Mouse (Mus musculus): ENCODE data around the gene Crybg1. TPM values are rescaled to one million over a fixed set of nuclear protein-coding genes. Genes with fewer than 3 reads are reported as not detected.

Gene Crybg1
- polyA plus RNA-seq, 1 experiment from 2014 or later: 1.1 TPM

DNA sequence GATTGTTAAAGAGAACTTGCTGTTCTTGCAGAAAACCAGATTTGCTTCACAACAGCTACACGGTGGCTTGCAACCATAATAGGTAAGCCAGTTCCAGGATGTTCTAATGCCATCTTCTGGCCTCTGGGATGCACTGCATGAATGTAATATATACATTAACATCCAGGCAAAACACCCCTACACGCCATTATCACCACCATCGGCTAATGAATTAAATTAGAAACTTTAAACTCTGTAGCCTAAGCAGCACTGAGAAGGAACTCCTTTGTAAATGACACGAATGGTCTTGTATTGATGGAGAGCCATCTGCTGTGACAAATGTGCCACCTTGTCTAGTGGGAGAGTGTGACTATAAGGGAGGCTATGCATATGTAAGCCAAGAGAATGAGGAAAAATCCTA is 11.5 kb upstream of the Crybg1 start:
- no peak overlapping the region for H3K9ac ChIP-seq (replicated peaks; ENCODE audit: low read length)
- no peaks in the 10 kb centered on the region for H3K4me1 ChIP-seq (ENCODE audit: control insufficient read depth, insufficient read depth, low read length)
- no peaks in the 10 kb centered on the region for H3K9me3 ChIP-seq (replicated peaks; ENCODE audit: control insufficient read depth, low read length)
- no peaks in the 10 kb centered on the region for H3K36me3 ChIP-seq (replicated peaks; ENCODE audit: control insufficient read depth, insufficient read depth, low read depth, low read length)
- H3K4me2 ChIP-seq (ENCODE audit: low read depth, low read length): no peak overlapping the region
- DNase-seq (ENCODE audit: low spot score) (peak; percentile 36), ATAC-seq (replicated peaks; ENCODE audit: insufficient number of reproducible peaks, low FRiP score, low TSS enrichment, low read depth) (no peak)
- no peaks in the 10 kb centered on the region for H3K27me3 ChIP-seq (ENCODE audit: control insufficient read depth, insufficient read depth, low read length)
- no peak overlapping the region for H3K27ac ChIP-seq (replicated peaks; ENCODE audit: low read depth, low read length)
- no peak overlapping the region for H3K4me3 ChIP-seq (ENCODE audit: low read depth, low read length)
- 61% methylated on average over 4 of the region's 4 CpGs for WGBS

- no peak for ATAC-seq (replicated peaks; ENCODE audit: insufficient number of reproducible peaks, low FRiP score, low TSS enrichment, low read depth)
- 46% methylated on average over 2 of the region's 2 CpGs for WGBS
Measured at GRCm38 (mm10) chr10:44157489-44157888, 8.8 kb upstream of the Crybg1 start.

DNA sequence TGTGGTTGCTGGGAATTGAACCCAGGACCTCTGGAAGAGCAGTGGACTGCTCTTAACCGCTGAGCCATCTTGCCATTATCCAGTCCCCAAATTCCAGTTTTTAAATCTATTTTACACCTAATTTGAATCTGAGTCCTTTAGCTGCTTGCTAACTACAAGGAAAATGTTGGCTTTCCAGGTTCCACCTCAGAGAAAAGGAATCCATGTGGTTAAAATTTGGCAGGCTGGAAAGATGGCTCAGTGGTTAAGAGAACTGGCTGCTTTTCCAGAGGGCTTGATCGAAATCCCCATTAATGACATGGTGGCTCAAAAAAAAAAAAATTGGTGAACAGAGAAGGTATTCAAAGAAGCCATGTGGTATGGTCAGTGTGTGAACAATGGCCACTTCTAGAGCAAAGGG is 1.8 kb upstream of the Crybg1 start:
- 81% methylated on average over 2 of the region's 2 CpGs for WGBS
- H3K9me3 ChIP-seq (replicated peaks; ENCODE audit: control insufficient read depth, low read length): no peaks in the 10 kb centered on the region
- DNase-seq (ENCODE audit: low spot score) (no peak), ATAC-seq (replicated peaks; ENCODE audit: insufficient number of reproducible peaks, low FRiP score, low TSS enrichment, low read depth) (no peak)
- no peak overlapping the region for H3K4me3 ChIP-seq (ENCODE audit: low read depth, low read length)
- no peak overlapping the region for H3K27ac ChIP-seq (replicated peaks; ENCODE audit: low read depth, low read length)
- H3K9ac ChIP-seq (replicated peaks; ENCODE audit: low read length): no peak overlapping the region
- peaks cover 3% of the 10 kb centered on the region; the same call in 1 of the 2 replicates for H3K4me1 ChIP-seq (ENCODE audit: control insufficient read depth, insufficient read depth, low read length)
- no peak overlapping the region for H3K4me2 ChIP-seq (ENCODE audit: low read depth, low read length)
- peaks cover 7% of the 10 kb centered on the region; the same call in 1 of the 2 replicates for H3K27me3 ChIP-seq (ENCODE audit: control insufficient read depth, insufficient read depth, low read length)
- no peaks in the 10 kb centered on the region for H3K36me3 ChIP-seq (replicated peaks; ENCODE audit: control insufficient read depth, insufficient read depth, low read depth, low read length)

More at GRCm38 (mm10) chr10:44157489-44157888, 8.8 kb upstream of the Crybg1 start:
- no peak for DNase-seq (ENCODE audit: low spot score)
- Histone ChIP-seq H3K4me2 (ENCODE audit: low read depth, low read length) (no peak overlapping the region), H3K9ac (replicated peaks; ENCODE audit: low read length) (no peak overlapping the region), H3K9me3 (replicated peaks; ENCODE audit: control insufficient read depth, low read length) (no peaks in the 10 kb centered on the region), H3K36me3 (replicated peaks; ENCODE audit: control insufficient read depth, insufficient read depth, low read depth, low read length) (no peaks in the 10 kb centered on the region), H3K4me3 (ENCODE audit: low read depth, low read length) (no peak overlapping the region), H3K4me1 (ENCODE audit: control insufficient read depth, insufficient read depth, low read length) (no peaks in the 10 kb centered on the region), H3K27ac (replicated peaks; ENCODE audit: low read depth, low read length) (no peak overlapping the region), H3K27me3 (ENCODE audit: control insufficient read depth, insufficient read depth, low read length) (no peaks in the 10 kb centered on the region)

- Histone ChIP-seq H3K27me3 (ENCODE audit: control insufficient read depth, insufficient read depth, low read length) (no peaks in the 10 kb centered on the region), H3K4me2 (ENCODE audit: low read depth, low read length) (no peak overlapping the region), H3K4me1 (ENCODE audit: control insufficient read depth, insufficient read depth, low read length) (no peaks in the 10 kb centered on the region), H3K9me3 (replicated peaks; ENCODE audit: control insufficient read depth, low read length) (no peaks in the 10 kb centered on the region), H3K9ac (replicated peaks; ENCODE audit: low read length) (no peak overlapping the region), H3K27ac (replicated peaks; ENCODE audit: low read depth, low read length) (no peak overlapping the region), H3K36me3 (replicated peaks; ENCODE audit: control insufficient read depth, insufficient read depth, low read depth, low read length) (no peaks in the 10 kb centered on the region), H3K4me3 (ENCODE audit: low read depth, low read length) (no peak overlapping the region)
- DNase-seq (ENCODE audit: low spot score) (no peak), ATAC-seq (replicated peaks; ENCODE audit: insufficient number of reproducible peaks, low FRiP score, low TSS enrichment, low read depth) (no peak)
- 93% methylated on average over 10 of the region's 10 CpGs for WGBS
Measured at GRCm38 (mm10) chr10:44143401-44143800, 5.3 kb downstream of the Crybg1 start.

DNA sequence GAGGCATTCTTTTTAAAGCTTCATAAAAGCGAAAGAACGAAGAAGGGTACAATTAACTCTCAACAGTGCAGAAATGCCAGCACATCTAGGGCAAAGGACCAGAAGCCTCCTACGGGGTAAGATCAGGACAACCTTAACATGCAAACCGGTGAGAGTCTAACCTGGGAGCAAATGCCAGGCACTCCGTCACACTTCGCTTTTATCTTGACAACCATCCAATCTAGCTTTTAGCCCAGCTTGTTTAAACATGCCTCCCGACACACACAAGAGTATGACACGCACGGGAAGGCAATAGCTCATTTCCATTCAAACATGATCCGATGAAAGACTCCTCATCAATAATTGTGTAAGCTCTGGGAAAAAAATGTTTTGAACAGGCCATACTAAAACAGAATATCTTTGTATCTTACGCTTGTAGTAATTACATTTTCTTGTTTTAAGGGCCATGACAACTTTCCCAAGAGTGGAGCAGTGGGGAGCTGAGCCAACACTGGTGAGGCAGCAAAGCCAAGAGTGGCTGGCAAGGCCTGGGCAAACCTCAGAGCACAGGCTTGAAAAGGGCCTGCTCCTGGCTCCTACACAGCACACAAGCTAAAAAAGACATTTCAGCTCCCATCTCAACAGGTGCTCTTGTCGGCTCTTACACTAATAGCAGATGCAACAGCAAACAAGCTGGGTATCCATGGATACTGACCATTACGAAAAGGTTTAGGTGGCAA is 10.4 kb downstream of the Crybg1 start:
- ATAC-seq (replicated peaks; ENCODE audit: insufficient number of reproducible peaks, low FRiP score, low TSS enrichment, low read depth) (no peak), DNase-seq (ENCODE audit: low spot score) (no peak)
- H3K9ac ChIP-seq (replicated peaks; ENCODE audit: low read length): no peak overlapping the region
- H3K27me3 ChIP-seq (ENCODE audit: control insufficient read depth, insufficient read depth, low read length): no peaks in the 10 kb centered on the region
- WGBS: 82% methylated on average over 13 of the region's 13 CpGs
- no peak overlapping the region for H3K4me2 ChIP-seq (ENCODE audit: low read depth, low read length)
- H3K36me3 ChIP-seq (replicated peaks; ENCODE audit: control insufficient read depth, insufficient read depth, low read depth, low read length): no peaks in the 10 kb centered on the region
- H3K9me3 ChIP-seq (replicated peaks; ENCODE audit: control insufficient read depth, low read length): no peaks in the 10 kb centered on the region
- H3K27ac ChIP-seq (replicated peaks; ENCODE audit: low read depth, low read length): no peak overlapping the region
- H3K4me3 ChIP-seq (ENCODE audit: low read depth, low read length): no peak overlapping the region
- H3K4me1 ChIP-seq (ENCODE audit: control insufficient read depth, insufficient read depth, low read length): no peaks in the 10 kb centered on the region

DNA sequence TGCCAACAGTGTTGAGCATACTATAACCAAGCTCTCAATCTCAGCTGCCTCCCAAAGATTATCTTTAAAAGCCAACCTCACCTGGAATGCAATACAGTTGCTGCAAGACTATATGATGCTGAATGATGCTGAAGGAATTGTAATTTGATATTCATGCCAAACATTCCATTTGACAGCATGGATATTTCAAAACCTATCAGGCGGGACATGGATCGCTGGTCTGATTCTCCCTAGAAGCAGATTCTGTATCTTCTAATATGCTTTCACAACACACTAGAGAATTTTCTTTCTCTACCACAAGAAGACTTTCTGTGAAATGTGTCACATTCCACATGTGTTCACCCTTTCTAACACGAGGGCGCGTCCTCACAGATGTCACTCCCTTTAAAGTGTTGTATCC is 22.6 kb downstream of the Crybg1 start:
- 81% methylated on average over 5 of the region's 5 CpGs for WGBS
- H3K4me1 ChIP-seq (ENCODE audit: control insufficient read depth, insufficient read depth, low read length): no peaks in the 10 kb centered on the region
- H3K27me3 ChIP-seq (ENCODE audit: control insufficient read depth, insufficient read depth, low read length): no peaks in the 10 kb centered on the region
- no peak overlapping the region for H3K27ac ChIP-seq (replicated peaks; ENCODE audit: low read depth, low read length)
- H3K9ac ChIP-seq (replicated peaks; ENCODE audit: low read length): no peak overlapping the region
- no peak overlapping the region for H3K4me2 ChIP-seq (ENCODE audit: low read depth, low read length)
- ATAC-seq (replicated peaks; ENCODE audit: insufficient number of reproducible peaks, low FRiP score, low TSS enrichment, low read depth): no peak
- H3K9me3 ChIP-seq (replicated peaks; ENCODE audit: control insufficient read depth, low read length): no peaks in the 10 kb centered on the region
- no peak overlapping the region for H3K4me3 ChIP-seq (ENCODE audit: low read depth, low read length)
- DNase-seq (ENCODE audit: low spot score): no peak
- no peaks in the 10 kb centered on the region for H3K36me3 ChIP-seq (replicated peaks; ENCODE audit: control insufficient read depth, insufficient read depth, low read depth, low read length)

GRCm38 (mm10) chr10:44124400-44124933 is 24.2 kb downstream of the Crybg1 start:
- WGBS: 66% methylated on average over 6 of the region's 6 CpGs
- no peaks in the 10 kb centered on the region for H3K4me1 ChIP-seq (ENCODE audit: control insufficient read depth, insufficient read depth, low read length)
- no peak for ATAC-seq (replicated peaks; ENCODE audit: insufficient number of reproducible peaks, low FRiP score, low TSS enrichment, low read depth)

GRCm38 (mm10) chr10:44118616-44119015 is 30.0 kb downstream of the Crybg1 start:
- DNase-seq (ENCODE audit: low spot score) (no peak), ATAC-seq (replicated peaks; ENCODE audit: insufficient number of reproducible peaks, low FRiP score, low TSS enrichment, low read depth) (no peak)
- Histone ChIP-seq H3K9ac (replicated peaks; ENCODE audit: low read length) (no peak overlapping the region), H3K27me3 (ENCODE audit: control insufficient read depth, insufficient read depth, low read length) (no peaks in the 10 kb centered on the region), H3K27ac (replicated peaks; ENCODE audit: low read depth, low read length) (no peak overlapping the region), H3K36me3 (replicated peaks; ENCODE audit: control insufficient read depth, insufficient read depth, low read depth, low read length) (no peaks in the 10 kb centered on the region), H3K4me1 (ENCODE audit: control insufficient read depth, insufficient read depth, low read length) (no peaks in the 10 kb centered on the region), H3K4me3 (ENCODE audit: low read depth, low read length) (no peak overlapping the region), H3K4me2 (ENCODE audit: low read depth, low read length) (no peak overlapping the region), H3K9me3 (replicated peaks; ENCODE audit: control insufficient read depth, low read length) (no peaks in the 10 kb centered on the region)
- 37% methylated on average over 4 of the region's 4 CpGs for WGBS

More at GRCm38 (mm10) chr10:44124400-44124933, 24.2 kb downstream of the Crybg1 start:
- Histone ChIP-seq H3K27me3 (ENCODE audit: control insufficient read depth, insufficient read depth, low read length) (no peaks in the 10 kb centered on the region), H3K9ac (replicated peaks; ENCODE audit: low read length) (no peak overlapping the region), H3K36me3 (replicated peaks; ENCODE audit: control insufficient read depth, insufficient read depth, low read depth, low read length) (no peaks in the 10 kb centered on the region), H3K4me2 (ENCODE audit: low read depth, low read length) (no peak overlapping the region), H3K9me3 (replicated peaks; ENCODE audit: control insufficient read depth, low read length) (no peaks in the 10 kb centered on the region), H3K4me3 (ENCODE audit: low read depth, low read length) (no peak overlapping the region), H3K27ac (replicated peaks; ENCODE audit: low read depth, low read length) (no peak overlapping the region)
- DNase-seq (ENCODE audit: low spot score): no peak

Measured in embryonic facial prominence, embryonic 11.5 days (tissue).